10 mouse cellular contexts compared by ENCODE assay signal in genomic region chr12:80065049-80065448, GRCm38 (mm10). TPM values are rescaled to one million over a fixed set of nuclear protein-coding genes. Genes with fewer than 3 reads are reported as not detected.
DNase-seq lines count a peak whose midpoint lies in the region; ATAC-seq lines count a peak whose summit lies in the region.
"Had no signal": no experiment of that assay in that cellular context is flagged by ENCODE, and none has a peak within 500 bp of the region (broad histone marks: within the 10 kb centered on the region; RNA-seq: fewer than 3 reads in every experiment).

No protein-coding gene starts in this region.

- H3K27me3 ChIP-seq in forebrain, embryonic 14.5 days (replicated peaks; ENCODE audit: control insufficient read depth, insufficient read depth, low read length) = no peaks in the 10 kb centered on the region

- DNase-seq in lung, postnatal 36 days = peak; percentile 65
- no peak for DNase-seq in lung, postnatal 10 days
- no peak for DNase-seq in forebrain, embryonic 14.5 days (ENCODE audit: low spot score)
- DNase-seq in cerebellum, adult 18-20 months = no peak
- DNase-seq in urinary bladder, postnatal 10 days (ENCODE audit: low spot score) = no peak
- DNase-seq in heart, postnatal 10 days = no peak

- ATAC-seq in forebrain, embryonic 14.5 days = no peak
- ATAC-seq in inflammation-experienced regulatory T-cells, adult 6 months = peak; percentile 44
- peak; percentile 46 for ATAC-seq in neutrophil, adult 5-6 weeks (ENCODE audit: extremely low read depth, insufficient number of reproducible peaks, low FRiP score, poor library complexity, severe bottlenecking)
- ATAC-seq: intestine, embryonic 16.5 days had no signal

- H3K36me3 ChIP-seq in forebrain, embryonic 14.5 days (ENCODE audit: control insufficient read depth, insufficient read depth, low read length) = no peaks in the 10 kb centered on the region

- peaks cover 37% of the 10 kb centered on the region for H3K4me1 ChIP-seq in forebrain, embryonic 14.5 days (ENCODE audit: control insufficient read depth, insufficient read depth, low read length)

- intact Hi-C loops in heart, postnatal 10 days (cut with DNase I) = no loop called here

- 58% methylated on average over 8 of the region's 8 CpGs for WGBS in forebrain, embryonic 14.5 days

- no peak overlapping the region for H3K4me2 ChIP-seq in forebrain, embryonic 14.5 days (ENCODE audit: low read length)
- H3K4me2 ChIP-seq: heart, embryonic 11.5 days had no signal

- H3K4me3 ChIP-seq in forebrain, embryonic 14.5 days (ENCODE audit: low read depth, low read length) = no peak overlapping the region

- H3K9ac ChIP-seq in forebrain, embryonic 14.5 days (ENCODE audit: low read length) = no peak overlapping the region

- H3K27ac ChIP-seq in forebrain, embryonic 14.5 days (ENCODE audit: low read depth, low read length) = peak overlapping the region; percentile 36; the same call in 1 of the 2 replicates

- H3K9me3 ChIP-seq in forebrain, embryonic 14.5 days (replicated peaks; ENCODE audit: control insufficient read depth, low read length) = no peaks in the 10 kb centered on the region

RNA-seq across cellular contexts. Expression of gene Zfp36l1, which starts 47.8 kb away (rescaled TPM):
- polyA plus RNA-seq in forebrain, embryonic 14.5 days (2014; fragmentation: Nextera tagmentation; extraction: Ambion mirVana) = 39.7 and 45.5 TPM in 2 replicates
- polyA plus RNA-seq in inflammation-experienced regulatory T-cells, adult 6 months (2017; shearing (Covaris generic)) = 100 to 1,000 TPM; 109 to 177 (median 123) TPM
- 142 and 166 TPM in 2 replicates for total RNA-seq in neutrophil, adult 5-6 weeks (2017)
- 100 to 1,000 TPM; 126 to 152 TPM for total RNA-seq in heart, postnatal 10 days (2021)
